Mouse (Mus musculus): ENCODE results near the gene Gm47995.

DNA sequence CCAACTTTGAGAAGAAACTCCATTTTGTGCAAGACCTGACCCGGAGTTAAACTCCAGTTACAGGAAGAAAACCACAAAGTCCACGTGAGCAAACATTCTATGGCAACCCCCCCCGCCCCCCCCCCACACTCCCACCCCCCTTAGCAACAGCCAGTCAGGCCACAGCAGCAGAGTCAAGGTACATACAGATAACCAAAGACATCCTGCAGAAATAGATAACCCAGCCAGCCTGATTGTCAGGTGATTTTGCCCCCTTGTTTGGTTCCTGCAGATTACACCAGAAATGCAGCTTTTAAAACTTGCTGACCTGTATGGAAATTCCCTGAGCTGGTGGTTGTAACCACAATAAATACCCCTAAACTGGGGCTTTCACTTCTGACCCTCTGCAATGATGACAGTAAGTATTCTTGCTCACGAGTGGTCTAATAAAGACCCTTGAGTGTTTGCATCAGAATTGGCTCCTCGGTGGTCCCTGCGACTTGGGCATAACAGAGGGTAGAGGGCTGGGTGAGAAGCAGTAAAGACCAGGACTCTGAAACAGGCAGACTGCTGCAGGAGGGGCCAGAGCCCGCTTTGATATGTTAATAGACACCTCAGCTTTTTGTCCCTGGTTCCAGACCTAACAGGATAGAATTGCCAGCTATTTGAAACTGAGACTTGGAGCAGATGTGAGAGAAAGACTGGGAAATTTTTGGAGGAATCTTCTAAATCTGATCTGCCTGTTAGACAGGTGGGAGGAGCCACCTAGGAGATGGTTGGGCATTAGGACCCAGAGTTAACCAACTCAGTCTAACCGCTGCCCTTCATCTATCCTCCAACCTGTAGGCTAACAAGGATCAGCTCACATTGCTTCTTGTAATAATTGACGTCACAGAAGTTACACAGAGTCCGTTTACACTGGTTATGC, 21.0 kb upstream of the Gm47995 start:
- TF ChIP-seq CTCF (IDR thresholded peaks at IDR 0.05; ENCODE audit: low read depth) (no peak), EP300 (IDR thresholded peaks at IDR 0.05; ENCODE audit: low read depth) (peak; percentile 88)

Measured in liver, postnatal 0 days (tissue).